Mouse (Mus musculus) olfactory bulb, adult 2 months (tissue): Measurements from ENCODE around the gene Nagk. TPM values are rescaled to one million over a fixed set of nuclear protein-coding genes. Genes with fewer than 3 reads are reported as not detected.
A peak's percentile ranks its signal among the peaks of the same experiment; 100 is the strongest.
"Not testable (repeated sequence)": the region's sequence is repeated elsewhere in the genome, so short reads cannot be mapped to it uniquely, and the experiment has no call there.

Source experiments
- H3K27ac ChIP-seq: fragments of 200-500 bp; 2 replicates; pipeline ENCODE4 v1.5.1; 2012; ENCODE audit warnings: low read depth, low read length; ENCODE audit not compliant: insufficient read depth
- H3K4me1 ChIP-seq: fragments of 200-500 bp; 2 replicates; pipeline ENCODE4 v1.6.1; 2012; ENCODE audit warnings: low read length; ENCODE audit not compliant: control insufficient read depth, insufficient read depth
- H3K4me3 ChIP-seq: fragments of 200-500 bp; 2 replicates; pipeline ENCODE4 v1.5.1; 2012; ENCODE audit warnings: mild to moderate bottlenecking, low read depth, low read length, moderate library complexity; ENCODE audit not compliant: insufficient read depth
- CTCF ChIP-seq: fragments of 200-500 bp; IDR thresholded peaks from 2 replicates; pipeline ENCODE4 v1.5.1; 2012; ENCODE audit warnings: low read depth, mild to moderate bottlenecking, low read length, moderate library complexity; ENCODE audit not compliant: insufficient read depth
- POLR2A ChIP-seq: fragments of 200-500 bp; IDR thresholded peaks from 2 replicates; pipeline ENCODE4 v1.6.1; 2012; ENCODE audit warnings: mild to moderate bottlenecking, low read depth, low read length, moderate library complexity; ENCODE audit not compliant: insufficient read depth
- WGBS: fragments of 180-500 bp; shearing (Covaris S2); methylation state at CpG from one replicate; pipeline ENCODE4 v1.1.7; 2018; 5-methylcytosine and 5-hydroxymethylcytosine counted together
- polyA plus RNA-seq: library from polyadenylated mRNA; stranded (reverse); fragments of >200 nt; gene quantifications from 2 replicates; pipeline ENCODE4 v1.2.4, GENCODE M21; 2012; ENCODE audit warnings: low replicate concordance; ENCODE audit not compliant: missing spikeins, insufficient read depth, insufficient read length

Nagk gene
- polyA plus RNA-seq, 1 experiment, result not detected

DNA sequence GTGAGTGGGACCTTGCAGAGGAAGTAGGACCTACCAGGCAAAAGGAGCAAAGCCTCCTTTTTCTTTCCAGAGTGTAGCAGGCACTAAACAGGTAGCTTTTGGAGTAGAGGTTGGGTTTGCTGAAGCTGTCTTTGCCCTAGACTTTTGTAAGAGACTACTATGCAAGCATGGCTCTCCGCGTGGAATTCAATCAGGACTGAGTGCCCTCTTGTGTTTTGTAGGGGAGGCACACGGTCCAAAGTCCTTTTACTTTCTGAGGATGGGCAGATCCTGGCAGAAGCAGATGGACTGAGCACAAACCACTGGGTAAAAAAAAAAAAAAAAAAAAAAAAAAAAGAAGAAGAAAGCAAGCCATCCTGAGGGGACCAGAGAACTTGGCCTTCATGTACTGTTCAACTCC, 1.9 kb downstream of the Nagk start:
- Histone ChIP-seq H3K4me3 (no peak overlapping the region), H3K27ac (no peak overlapping the region), H3K4me1 (0 out of 2 replicates have a peak, but pooled peaks cover 2% of the 10 kb centered on the region)
- WGBS, result 53% methylated on average over 3 of the region's 3 CpGs
- TF ChIP-seq POLR2A (no peak), CTCF (no peak)

GRCm38 (mm10) chr6:83802033-83802432, 7.3 kb downstream of the Nagk start:
- WGBS, result 94% methylated on average over 5 of the region's 5 CpGs
- H3K4me1 ChIP-seq, result no peaks in the 10 kb centered on the region
- no peak overlapping the region for H3K4me3 ChIP-seq
- TF ChIP-seq CTCF (no peak), POLR2A (no peak)
- H3K27ac ChIP-seq, result no peak overlapping the region

DNA sequence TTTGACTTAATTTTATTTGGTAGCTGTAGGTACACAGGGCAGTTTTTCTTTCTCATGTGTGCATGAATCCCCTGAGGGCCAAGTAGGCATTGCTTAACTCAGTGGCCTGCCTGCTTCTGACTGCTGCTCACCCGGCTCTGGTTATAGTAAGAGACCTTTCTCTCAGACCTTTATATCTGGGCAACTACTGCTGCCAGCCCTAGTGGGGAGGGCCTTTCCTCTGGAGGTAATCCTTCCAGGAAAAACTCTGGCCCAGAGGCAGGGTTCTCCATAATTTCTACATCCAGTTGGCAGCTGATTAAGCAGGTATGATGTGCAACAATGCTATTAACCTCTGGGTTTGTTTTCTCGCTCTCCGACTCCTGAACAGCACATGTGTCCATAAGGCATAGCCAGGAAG, 8.1 kb downstream of the Nagk start:
- Histone ChIP-seq H3K27ac (no peak overlapping the region), H3K4me3 (no peak overlapping the region), H3K4me1 (no peaks in the 10 kb centered on the region)
- 75% methylated on average over 3 of the region's 3 CpGs for WGBS
- TF ChIP-seq CTCF (no peak), POLR2A (no peak)

DNA sequence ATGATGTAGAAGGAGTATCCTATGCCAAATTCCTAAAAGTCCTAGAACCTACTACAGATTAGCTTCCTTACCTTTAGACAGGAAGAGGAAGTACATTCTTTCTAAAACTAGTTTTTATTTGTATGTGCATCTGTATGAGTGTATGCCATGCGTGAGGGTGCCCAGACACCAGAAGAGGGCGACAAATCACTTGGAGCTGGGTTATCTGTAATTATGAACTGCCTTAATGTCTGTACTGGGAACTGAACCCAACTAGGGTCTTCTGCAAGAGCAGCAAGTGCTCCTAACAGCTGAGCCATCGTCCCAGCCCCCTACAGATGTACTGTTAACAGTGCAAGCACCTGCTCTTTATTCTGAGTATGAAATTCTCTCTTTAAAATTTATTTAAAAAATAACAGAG, 21.0 kb downstream of the Nagk start:
- WGBS, result 98% methylated on average over 3 of the region's 3 CpGs
- no peak overlapping the region for H3K27ac ChIP-seq
- no peak overlapping the region for H3K4me3 ChIP-seq
- TF ChIP-seq CTCF (no peak), POLR2A (no peak)
- no peaks in the 10 kb centered on the region for H3K4me1 ChIP-seq

- Histone ChIP-seq H3K4me3 (no peak overlapping the region), H3K27ac (no peak overlapping the region), H3K4me1 (no peaks in the 10 kb centered on the region)
- 64% methylated on average over 1 of the region's 1 CpGs for WGBS
- TF ChIP-seq CTCF (no peak), POLR2A (no peak)
Measured at GRCm38 (mm10) chr6:83818996-83819395, 24.2 kb downstream of the Nagk start.

DNA sequence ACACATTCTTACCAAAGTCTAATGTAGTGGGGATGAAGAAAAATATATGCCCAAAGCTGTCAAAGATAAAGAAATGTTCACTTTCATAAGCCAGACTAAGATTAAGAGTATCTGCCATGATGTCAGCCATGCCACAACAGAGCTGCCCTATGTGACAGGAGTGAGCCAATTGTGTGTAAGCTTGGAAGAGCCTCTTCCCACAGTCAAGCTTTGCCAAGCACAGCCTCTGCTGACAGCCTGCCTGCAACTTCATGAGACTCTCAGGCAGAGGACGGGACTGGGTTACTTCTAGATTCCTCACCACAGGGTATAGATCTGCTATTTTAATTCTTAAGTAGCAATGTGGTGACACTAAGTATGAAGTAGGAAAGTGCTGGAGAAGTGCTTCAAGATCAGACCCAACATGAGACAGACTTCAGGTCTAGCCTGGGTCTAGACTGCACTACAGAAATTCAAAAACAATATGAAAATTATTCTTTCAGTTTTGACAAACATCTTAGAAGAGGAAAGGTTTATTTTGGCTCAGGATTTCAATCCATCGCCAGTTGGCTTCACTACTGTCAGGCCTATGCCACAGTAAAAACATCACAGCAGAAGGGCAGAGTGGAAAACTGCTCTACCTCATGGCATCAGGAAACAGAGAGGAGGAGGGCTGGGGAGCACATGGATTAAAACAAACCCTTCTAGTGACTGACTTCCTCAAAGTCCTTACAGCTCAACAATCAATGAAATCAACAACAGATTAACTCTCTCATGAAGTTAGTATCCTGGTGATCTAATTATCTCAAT, 26.1 kb downstream of the Nagk start:
- Histone ChIP-seq H3K4me1 (no peaks in the 10 kb centered on the region), H3K4me3 (no peak overlapping the region), H3K27ac (no peak overlapping the region)
- TF ChIP-seq POLR2A (no peak), CTCF (no peak)
- 67% methylated on average over 2 of the region's 2 CpGs for WGBS

DNA sequence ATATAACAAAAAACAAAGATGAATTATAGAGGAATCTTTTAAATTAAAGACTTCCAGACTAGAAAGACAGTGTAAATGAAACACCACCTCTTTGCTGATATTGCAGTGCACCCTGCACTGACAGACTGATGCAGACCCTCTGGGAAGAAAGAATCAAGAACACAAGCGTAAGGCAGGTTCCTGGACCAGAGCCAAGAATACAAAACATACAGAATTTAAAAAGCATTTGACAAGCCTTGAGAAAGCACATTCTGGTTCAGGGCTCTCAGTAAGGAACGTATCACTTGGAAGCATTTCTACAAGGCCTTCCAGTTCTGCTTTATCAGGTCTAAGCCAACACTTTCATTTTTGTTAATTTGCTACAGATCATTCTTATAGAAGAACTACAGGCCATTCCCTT, 27.1 kb downstream of the Nagk start:
- Histone ChIP-seq H3K4me1 (no peaks in the 10 kb centered on the region), H3K27ac (no peak overlapping the region), H3K4me3 (no peak overlapping the region)
- TF ChIP-seq CTCF (no peak), POLR2A (no peak)
- 63% methylated on average over 2 of the region's 2 CpGs for WGBS

GRCm38 (mm10) chr6:83830941-83831605, 36.3 kb downstream of the Nagk start:
- Histone ChIP-seq H3K4me1 (no peaks in the 10 kb centered on the region), H3K4me3 (peak overlapping the region; percentile 73), H3K27ac (peak overlapping the region; percentile 66; the same call in 1 of the 2 replicates)
- 2% methylated on average over 35 of the region's 35 CpGs for WGBS
- TF ChIP-seq CTCF, result no peak

DNA sequence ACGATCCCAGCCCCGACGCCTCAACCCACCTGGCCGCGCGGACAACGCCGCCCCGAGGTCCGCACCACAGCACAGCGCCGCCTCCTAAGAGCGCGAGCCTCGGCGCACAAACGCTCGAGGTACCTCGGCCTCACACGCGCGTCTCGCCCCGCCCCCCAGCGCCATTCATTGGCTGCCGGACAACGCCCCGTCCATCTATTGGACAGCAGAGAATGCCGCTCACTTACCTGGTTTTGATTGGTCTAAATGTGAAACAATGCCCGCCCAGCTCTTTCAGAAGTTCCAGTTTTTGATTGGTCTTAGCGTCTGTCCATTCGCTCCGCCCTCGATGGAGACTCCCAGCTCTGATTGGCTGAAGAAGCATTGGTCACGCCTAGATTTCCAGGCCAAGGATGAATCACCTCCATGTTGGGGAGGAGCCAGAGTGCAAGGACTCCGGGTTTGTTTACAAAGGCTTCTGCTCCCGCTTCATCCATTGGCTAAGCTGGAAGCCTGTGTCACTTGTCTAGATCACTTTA, 36.9 kb downstream of the Nagk start, which contains the start of gene Paip2b:
Gene Paip2b, minus strand, starts transcription at position 136 of the 518 bp plus-strand sequence.
- under 1% methylated on average over 37 of the region's 37 CpGs for WGBS
- no peak for TF ChIP-seq CTCF
- TF ChIP-seq POLR2A, result peak; percentile 97
- H3K27ac ChIP-seq, result peak within 1 kb of the TSS; percentile 66
- peak within 1 kb of the TSS; percentile 73 for H3K4me3 ChIP-seq
- no peaks in the 10 kb centered on the region for H3K4me1 ChIP-seq

DNA sequence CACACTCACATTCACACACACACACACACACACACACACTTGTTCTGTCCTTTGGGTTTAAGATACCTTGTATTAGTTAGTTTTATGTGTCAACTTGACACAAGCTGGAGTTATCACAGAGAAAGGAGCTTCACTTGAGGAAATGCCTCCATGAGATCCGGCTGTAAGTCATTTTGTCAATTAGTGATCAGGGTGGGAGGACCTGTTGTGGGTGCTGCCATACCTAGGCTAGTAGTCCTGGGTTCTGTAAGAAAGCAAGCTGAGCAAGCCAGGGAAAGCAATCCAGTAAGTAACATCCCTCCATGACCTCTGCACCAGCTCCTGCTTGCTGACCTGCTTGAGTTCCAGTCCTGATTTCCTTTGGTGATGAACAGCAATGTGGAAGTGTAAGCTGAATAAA, 37.6 kb downstream of the Nagk start:
- H3K27ac ChIP-seq, result 0 out of 2 replicates have a peak overlapping the region, but pooled peaks have one; percentile 55
- H3K4me3 ChIP-seq, H3K4me1 ChIP-seq: not testable (repeated sequence)
- WGBS, result 43% methylated on average over 1 of the region's 1 CpGs
